Mouse (Mus musculus) kidney, adult 8-10 months (tissue): ENCODE data around the gene Lmf2.
A peak's percentile ranks its signal among the peaks of the same experiment; 100 is the strongest.

Experiments used
- DNase-seq, 2 experiments: peaks; one replicate each; pipeline ENCODE4 v3.0.0; 2022

Lmf2 gene

GRCm38 (mm10) chr15:89372068-89372467 is 16.6 kb upstream of the Lmf2 start:
- DNase-seq: no peak

GRCm38 (mm10) chr15:89365141-89365551 is 9.7 kb upstream of the Lmf2 start:
- no peak for DNase-seq

DNA sequence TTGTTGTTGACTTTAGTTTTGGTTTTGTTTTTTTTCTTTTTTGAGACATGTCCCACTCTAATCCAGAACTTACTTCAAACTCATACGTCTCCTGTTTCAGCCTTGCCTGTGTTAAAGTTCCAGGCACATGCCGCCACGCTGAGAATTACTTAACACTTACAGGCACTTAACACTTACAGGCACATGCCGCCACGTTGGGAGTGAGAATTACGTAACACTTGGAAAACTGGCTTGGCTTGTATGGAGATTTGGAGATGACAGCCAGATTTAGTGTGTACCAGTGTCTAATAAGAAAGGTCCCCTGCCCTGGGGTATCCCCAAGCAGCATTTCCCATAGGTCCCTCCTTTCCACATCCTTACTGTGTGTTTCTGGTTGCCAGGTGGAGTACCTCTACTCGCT is 7.6 kb upstream of the Lmf2 start:
- DNase-seq: no peak

- DNase-seq: no peak
These were observed 3.3 kb upstream of the Lmf2 start for GRCm38 (mm10) chr15:89358784-89359183.

GRCm38 (mm10) chr15:89356372-89356771 is 913 bp upstream of the Lmf2 start:
- peak; percentile 44 to 58 for DNase-seq

GRCm38 (mm10) chr15:89354455-89354854 is 1.0 kb downstream of the Lmf2 start:
- no peak for DNase-seq

GRCm38 (mm10) chr15:89353837-89354236 is 1.6 kb downstream of the Lmf2 start:
- no peak for DNase-seq

- DNase-seq: no peak
These were observed 2.7 kb downstream of the Lmf2 start for GRCm38 (mm10) chr15:89352795-89353194.

DNA sequence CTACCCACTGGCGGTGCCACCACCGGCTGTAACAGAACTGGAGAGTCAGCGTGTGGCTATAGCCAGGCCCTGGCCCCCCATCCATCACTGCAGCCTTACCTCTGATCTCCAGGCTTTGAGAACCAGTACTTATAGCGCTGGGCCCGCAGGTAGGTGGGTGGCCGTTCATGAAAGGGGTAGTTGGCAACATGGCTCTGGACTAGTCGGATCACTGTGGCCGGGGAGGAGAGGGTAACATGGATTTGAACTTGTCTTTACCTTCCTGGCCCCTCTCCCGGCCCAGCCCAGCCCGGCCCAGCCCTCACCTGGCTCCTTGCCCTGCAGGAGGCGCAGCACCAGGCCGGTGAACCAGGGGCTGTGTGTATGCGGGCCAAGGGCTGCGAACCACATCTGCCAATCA is 3.4 kb downstream of the Lmf2 start:
- no peak for DNase-seq

GRCm38 (mm10) chr15:89351302-89351701 is 4.2 kb downstream of the Lmf2 start:
- DNase-seq: no peak

DNA sequence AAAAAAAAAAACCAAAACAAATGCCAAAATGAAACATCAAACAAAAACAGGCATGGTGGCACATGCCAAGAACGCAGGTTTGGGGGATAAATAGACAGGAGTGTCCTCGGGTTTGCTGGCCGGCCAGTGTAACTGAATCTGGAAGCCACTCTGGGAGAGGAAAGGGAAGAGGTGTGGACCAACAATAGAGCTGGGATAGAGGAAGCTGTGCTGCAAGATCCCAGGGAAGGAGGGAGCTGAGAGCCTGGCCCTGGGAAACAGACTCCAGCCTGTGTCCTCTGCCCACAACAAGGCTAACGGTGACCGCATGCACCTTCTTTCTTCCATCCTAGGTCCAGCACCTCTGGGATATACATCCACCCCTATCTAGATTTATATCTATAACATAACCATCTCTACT is 5.0 kb downstream of the Lmf2 start:
- no peak for DNase-seq

GRCm38 (mm10) chr15:89343325-89343724 is 12.1 kb downstream of the Lmf2 start:
- DNase-seq: no peak

DNA sequence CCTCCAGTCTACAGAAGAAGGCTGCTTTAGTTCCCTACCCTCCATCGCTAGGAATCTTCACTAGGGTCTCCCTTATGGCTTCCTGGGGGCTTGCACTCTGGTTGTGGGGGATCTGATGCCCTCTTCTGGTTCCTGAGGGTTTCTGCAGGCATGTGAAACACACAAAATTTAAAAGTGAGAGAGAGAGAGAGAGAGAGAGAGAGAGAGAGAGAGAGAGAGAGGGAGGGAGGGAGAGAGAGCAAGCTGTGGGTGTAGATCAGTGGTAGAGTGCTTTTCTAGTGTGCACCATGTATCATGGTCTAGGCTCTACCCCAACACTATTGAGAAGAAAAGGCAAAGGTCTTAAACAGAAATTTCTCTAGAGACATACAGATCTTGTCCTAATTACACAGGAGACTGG is 13.8 kb downstream of the Lmf2 start:
- no peak for DNase-seq

- no peak for DNase-seq
These were observed 15.3 kb downstream of the Lmf2 start for GRCm38 (mm10) chr15:89340136-89340535.

DNA sequence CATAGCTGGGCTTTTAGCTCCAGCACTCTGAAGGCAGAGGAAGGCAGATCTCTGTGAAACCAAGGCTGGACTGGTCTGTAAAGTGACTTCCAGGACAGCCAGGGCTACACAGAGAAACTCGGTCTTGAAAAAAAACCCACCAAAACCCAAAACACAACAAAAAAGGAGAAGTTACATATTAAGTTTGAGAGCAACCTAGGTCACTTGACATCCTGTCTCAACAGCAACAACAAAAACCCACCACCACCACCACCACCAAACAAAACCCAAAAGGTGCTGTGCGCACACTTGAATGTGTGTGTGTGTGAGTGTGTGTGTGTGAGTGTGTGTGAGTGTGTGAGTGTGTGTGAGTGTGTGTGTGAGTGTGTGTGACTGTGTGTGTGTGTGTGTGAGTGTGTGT is 15.8 kb downstream of the Lmf2 start:
- no peak for DNase-seq

- peak in 1 of 2 experiments; percentile 34 for DNase-seq
These were observed 19.0 kb downstream of the Lmf2 start for GRCm38 (mm10) chr15:89336422-89336821.

DNA sequence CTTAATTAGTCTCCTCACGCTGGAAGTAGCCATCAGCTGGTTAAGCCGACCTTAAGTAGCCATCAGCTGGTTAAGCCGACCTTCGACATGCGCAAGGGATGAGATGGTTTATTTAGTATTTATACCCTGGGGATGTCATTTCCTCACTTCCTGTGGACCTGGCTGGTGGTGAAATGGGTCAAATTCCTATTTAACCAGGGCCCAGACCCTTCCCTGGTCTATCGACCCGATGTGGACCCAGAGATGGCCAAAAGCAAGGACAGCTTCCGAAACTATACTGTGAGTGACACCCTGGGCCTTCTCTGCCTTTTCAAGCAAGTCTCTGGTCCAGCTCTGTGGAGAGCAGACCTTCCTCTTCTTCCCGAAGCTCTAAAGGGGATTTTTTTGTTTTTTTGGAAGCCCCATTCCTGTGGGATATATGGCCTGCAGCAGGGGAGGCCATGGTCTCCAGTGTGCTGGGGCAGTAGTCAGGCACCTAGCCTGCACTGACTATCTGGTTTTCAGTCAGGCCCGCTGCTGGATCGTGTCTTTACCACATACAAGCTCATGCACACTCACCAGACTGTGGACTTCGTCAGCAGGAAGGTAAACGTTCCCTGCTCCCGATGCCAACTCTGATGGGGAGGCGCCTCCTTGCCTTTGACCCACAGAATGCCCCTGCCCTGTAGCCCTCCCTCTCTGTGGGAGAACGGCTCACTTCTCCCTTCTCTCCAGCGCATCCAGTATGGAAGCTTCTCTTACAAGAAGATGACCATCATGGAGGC is 20.5 kb downstream of the Lmf2 start:
- peak in 1 of 2 experiments; percentile 47 for DNase-seq

GRCm38 (mm10) chr15:89334271-89334670 is 21.2 kb downstream of the Lmf2 start, which contains the start of gene Miox:
Gene Miox, plus strand, starts transcription at chr15:89334398.
- DNase-seq: peak; percentile 92 to 95

GRCm38 (mm10) chr15:89326441-89326840 is 29.0 kb downstream of the Lmf2 start:
- DNase-seq: peak; percentile 81 to 86

DNA sequence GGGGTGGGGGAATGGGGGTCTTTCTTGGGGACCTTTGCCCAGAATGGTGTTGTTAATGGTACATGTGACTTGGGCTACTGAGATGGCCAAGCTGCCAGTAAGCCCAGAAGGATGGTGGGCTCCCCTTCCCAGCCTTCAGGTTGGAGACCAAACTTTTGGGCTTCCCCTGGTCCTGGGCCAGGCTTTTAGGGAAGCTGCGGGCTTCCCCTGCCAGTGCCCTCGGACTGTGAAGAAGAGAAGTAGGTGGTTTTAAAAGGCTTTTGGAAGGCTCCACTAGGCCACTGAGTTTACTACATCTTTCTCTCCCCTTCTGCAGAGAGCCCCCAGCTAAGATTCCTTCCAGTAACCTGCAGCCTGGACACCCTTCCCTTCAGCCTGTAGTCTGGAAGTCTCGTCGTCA is 31.8 kb downstream of the Lmf2 start:
- DNase-seq: no peak

GRCm38 (mm10) chr15:89322670-89323522 is 32.6 kb downstream of the Lmf2 start, which contains the start of gene Adm2:
Gene Adm2, plus strand, starts transcription at chr15:89322720.
- no peak for DNase-seq

DNA sequence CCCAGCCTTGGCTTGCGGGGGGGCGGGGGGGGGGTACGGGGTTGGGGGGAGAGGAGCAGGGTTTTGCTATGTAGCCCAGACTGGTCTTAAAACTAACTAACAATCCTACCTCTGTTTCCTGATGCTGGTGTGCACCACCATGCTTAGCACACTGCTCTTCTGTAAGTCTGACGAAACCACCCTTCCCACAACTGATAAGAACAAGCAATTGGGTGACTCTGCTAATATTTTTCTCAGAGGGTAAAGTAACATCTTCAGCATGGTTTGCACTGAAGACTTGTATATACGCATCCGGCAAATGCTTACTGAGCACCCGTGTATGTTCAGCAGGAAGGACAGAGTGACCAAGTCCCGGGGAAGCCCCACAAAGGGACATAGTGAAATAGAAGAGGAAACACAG is 34.2 kb downstream of the Lmf2 start:
- DNase-seq: no peak

DNA sequence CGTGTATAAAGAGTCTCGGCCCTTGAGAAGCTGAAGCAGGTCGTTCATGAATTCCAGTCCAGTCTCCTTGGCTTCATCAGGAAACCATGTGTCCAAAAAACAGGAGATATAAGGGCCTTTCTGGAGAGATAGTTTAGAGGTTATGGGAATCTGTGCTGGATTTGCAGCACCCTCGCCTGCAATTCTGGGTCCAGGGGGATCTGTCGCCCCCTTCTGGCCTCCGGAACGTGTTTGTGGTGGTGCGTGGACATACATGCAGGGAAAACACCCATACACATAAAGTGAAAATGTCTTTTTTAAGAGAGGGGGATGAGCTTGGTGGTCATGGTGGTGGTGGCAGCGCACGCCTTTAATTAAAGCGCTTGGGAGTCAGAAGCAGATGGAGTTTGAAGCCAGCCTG is 39.3 kb downstream of the Lmf2 start:
- DNase-seq: peak in 1 of 2 experiments; percentile 25

DNA sequence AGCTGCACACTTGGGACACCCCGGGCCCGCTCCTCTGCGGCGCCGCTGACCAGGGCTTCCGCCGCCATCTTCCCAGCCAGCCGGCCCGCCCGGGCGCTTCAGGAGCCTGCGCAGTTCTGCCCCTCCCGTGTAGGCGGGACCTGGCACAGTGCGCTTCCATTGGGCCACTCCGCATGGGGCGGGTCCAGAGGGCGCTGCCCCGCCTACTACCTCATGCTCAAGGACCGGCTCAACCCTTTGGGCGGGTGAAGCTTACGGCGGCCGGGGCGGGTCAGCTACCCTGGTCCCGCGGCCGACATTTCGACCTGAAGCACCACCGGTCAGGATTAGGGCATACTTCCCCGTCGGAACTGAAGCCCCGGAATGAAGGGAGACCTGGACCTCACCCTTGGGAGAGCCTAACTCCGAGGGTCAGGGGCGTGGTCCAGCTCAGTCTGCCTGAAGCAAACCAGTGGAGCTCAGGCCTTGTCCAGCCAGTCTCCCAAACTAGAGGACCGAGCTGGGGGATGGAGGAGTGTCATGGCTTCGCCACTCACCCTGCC is 40.2 kb downstream of the Lmf2 start, which contains the start of gene Sbf1:
Gene Sbf1 (minus strand): TSS at position 122 of the 542 bp plus-strand sequence.
- peak; percentile 98 to 99 for DNase-seq
